Mouse (Mus musculus) CH12.LX (cell line): ENCODE results near the gene Dcun1d4.

ENCODE experiments used
- CTCF ChIP-seq, 2 experiments: IDR thresholded peaks in 1 of 2; conservative IDR thresholded peaks in 1 of 2; 2 replicates each; pipeline ENCODE4 v1.5.1; 2011 to 2012; ENCODE audit warnings: low read depth in 2 of 2, low read length in 2 of 2, improper control_type of control experiment in 1 of 2, inconsistent platforms in 1 of 2, mild to moderate bottlenecking in 1 of 2, moderate library complexity in 1 of 2
- MAFK ChIP-seq: IDR thresholded peaks from 2 replicates; pipeline ENCODE4 v1.6.1; 2011; ENCODE audit warnings: low read length, improper control_type of control experiment; ENCODE audit not compliant: insufficient replicate concordance
- MAZ ChIP-seq: IDR thresholded peaks from 2 replicates; pipeline ENCODE4 v1.6.1; 2012; ENCODE audit warnings: low read depth, mild to moderate bottlenecking, inconsistent platforms, low read length, improper control_type of control experiment, moderate library complexity

GRCm38 (mm10) chr5:73558756-73559155 lies 78.0 kb downstream of the Dcun1d4 start:
- TF ChIP-seq MAFK (no peak), MAZ (no peak), CTCF (conservative IDR thresholded peaks at IDR 0.05 in 1 of 2, IDR thresholded peaks at IDR 0.05 in 1 of 2; ENCODE audit: low read depth in 2 of 2, low read length in 2 of 2) (no peak)
